Mouse (Mus musculus) cerebellum, postnatal 10 days (tissue): ENCODE results near the gene Hoxd12.

Experiments
- DNase-seq, 2 experiments: peaks; one replicate each; pipeline ENCODE4 v3.0.0; 2021; ENCODE audit warnings: mixed read lengths in 2 of 2

Hoxd12 gene

GRCm38 (mm10) chr2:74666411-74666810 lies 8.4 kb upstream of the Hoxd12 start:
- DNase-seq, result no peak

GRCm38 (mm10) chr2:74667191-74667841 lies 7.5 kb upstream of the Hoxd12 start:
- DNase-seq, result no peak

- DNase-seq, result no peak
Measured at GRCm38 (mm10) chr2:74667842-74668357, 6.9 kb upstream of the Hoxd12 start, which contains the start of gene Hoxd13. Gene Hoxd13 (plus strand): TSS chr2:74668310.

- no peak for DNase-seq
Measured at GRCm38 (mm10) chr2:74668370-74669229, 6.2 kb upstream of the Hoxd12 start.

- peak in 1 of 2 experiments; percentile 1 for DNase-seq
Measured at GRCm38 (mm10) chr2:74669230-74669578, 5.6 kb upstream of the Hoxd12 start.

- no peak for DNase-seq
Measured at GRCm38 (mm10) chr2:74669650-74670235, 5.1 kb upstream of the Hoxd12 start.

- no peak for DNase-seq
Measured at GRCm38 (mm10) chr2:74670632-74671188, 4.1 kb upstream of the Hoxd12 start.

GRCm38 (mm10) chr2:74671847-74672246 lies 3.0 kb upstream of the Hoxd12 start:
- no peak for DNase-seq

GRCm38 (mm10) chr2:74672481-74673362 lies 2.1 kb upstream of the Hoxd12 start:
- peak; percentile 84 to 85 for DNase-seq

- DNase-seq, result no peak
Measured at GRCm38 (mm10) chr2:74673835-74674425, 883 bp upstream of the Hoxd12 start.

- peak in 1 of 2 experiments; percentile 23 for DNase-seq
Measured at GRCm38 (mm10) chr2:74675666-74676282, 961 bp downstream of the Hoxd12 start.

- DNase-seq, result no peak
Measured at GRCm38 (mm10) chr2:74676376-74677052, 1.7 kb downstream of the Hoxd12 start.

GRCm38 (mm10) chr2:74677106-74677505 lies 2.3 kb downstream of the Hoxd12 start:
- DNase-seq, result no peak

- DNase-seq, result peak in 1 of 2 experiments; percentile 8
Measured at GRCm38 (mm10) chr2:74678891-74679595, 4.2 kb downstream of the Hoxd12 start, which contains the start of gene Hoxd11. Gene Hoxd11 (plus strand): TSS chr2:74679557.

GRCm38 (mm10) chr2:74679596-74679971 lies 4.8 kb downstream of the Hoxd12 start:
- no peak for DNase-seq

GRCm38 (mm10) chr2:74679980-74680379 lies 5.2 kb downstream of the Hoxd12 start:
- no peak for DNase-seq

- no peak for DNase-seq
Measured at GRCm38 (mm10) chr2:74680561-74681398, 6.0 kb downstream of the Hoxd12 start.

GRCm38 (mm10) chr2:74681594-74682531 lies 7.0 kb downstream of the Hoxd12 start:
- peak in 1 of 2 experiments; percentile 8 for DNase-seq
